Mouse (Mus musculus): ENCODE data around the gene Oprm1.

The Oprm1 gene

DNA sequence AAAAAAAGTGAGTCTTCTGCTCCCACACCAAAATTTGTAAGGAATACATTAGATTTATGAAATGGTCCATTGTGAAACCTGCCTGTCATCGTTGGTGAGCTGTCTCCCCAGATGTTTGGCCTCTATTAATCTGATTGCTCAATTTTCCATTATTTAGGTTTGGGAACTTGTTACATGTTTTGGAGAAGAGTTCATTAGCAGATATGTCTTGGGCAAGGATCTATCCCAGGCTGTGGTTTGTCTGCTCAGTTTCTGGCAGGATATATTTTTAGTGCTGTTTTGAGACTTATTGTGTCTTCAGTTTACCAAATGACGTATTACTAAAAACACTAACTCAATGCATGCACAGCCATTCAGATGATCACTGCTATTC lies 289.6 kb downstream of the Oprm1 start:
- no peak for DNase-seq

DNA sequence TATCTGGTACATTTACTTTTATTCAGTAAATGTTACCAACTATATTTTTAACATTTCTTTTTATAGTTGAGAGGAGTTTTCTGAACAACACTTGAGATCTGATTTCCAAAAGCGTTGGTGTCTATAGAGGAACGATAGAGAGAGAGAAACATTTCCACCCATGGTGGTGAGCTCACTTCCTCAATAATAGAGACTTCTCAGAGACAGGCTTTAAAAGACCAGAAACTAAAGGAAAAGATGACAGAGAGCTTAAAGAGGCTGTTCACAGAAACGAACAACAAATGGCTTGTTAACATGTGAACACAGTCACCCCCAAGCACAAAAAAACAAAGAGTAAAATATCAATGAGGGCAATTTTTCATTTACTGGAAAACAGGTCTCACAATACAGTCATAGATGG lies 291.6 kb downstream of the Oprm1 start:
- no peak for DNase-seq

DNA sequence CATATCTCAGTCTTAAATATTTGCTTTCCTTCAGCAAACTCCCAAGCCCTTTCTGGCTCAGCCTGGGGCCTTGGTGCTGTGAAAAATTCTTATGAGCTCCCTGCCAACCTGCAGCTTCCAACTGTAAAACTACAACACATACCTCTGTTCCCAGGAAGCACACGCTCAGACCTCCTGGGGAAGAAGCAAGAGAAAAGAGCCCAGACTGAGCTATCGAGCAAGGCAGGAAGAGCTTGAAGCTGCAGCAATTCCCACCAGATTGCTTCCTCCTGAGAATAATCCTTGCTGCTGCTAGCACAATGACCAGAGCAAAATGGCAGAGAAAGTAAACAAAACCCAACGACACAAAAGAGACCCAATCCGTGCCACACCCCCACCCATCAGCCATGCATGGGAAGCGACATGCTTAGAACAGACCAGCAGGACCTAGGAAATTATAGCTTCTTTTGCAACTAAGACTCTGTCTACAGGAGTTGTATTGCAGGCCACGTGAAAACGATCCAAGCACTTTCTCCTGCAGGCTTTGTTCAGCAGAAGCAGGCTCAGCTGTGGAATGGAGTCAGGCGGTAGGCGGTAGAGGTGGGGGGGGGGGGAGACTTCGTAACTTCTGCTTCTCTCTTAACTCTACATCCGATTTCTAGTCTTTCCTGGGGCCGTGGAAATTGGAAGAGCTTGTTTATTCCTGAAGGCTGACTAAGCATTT lies 294.2 kb downstream of the Oprm1 start, which contains the start of gene Ipcef1:
Gene Ipcef1, minus strand, starts transcription at position 164 of the 703 bp plus-strand sequence.
- no peak for DNase-seq

DNA sequence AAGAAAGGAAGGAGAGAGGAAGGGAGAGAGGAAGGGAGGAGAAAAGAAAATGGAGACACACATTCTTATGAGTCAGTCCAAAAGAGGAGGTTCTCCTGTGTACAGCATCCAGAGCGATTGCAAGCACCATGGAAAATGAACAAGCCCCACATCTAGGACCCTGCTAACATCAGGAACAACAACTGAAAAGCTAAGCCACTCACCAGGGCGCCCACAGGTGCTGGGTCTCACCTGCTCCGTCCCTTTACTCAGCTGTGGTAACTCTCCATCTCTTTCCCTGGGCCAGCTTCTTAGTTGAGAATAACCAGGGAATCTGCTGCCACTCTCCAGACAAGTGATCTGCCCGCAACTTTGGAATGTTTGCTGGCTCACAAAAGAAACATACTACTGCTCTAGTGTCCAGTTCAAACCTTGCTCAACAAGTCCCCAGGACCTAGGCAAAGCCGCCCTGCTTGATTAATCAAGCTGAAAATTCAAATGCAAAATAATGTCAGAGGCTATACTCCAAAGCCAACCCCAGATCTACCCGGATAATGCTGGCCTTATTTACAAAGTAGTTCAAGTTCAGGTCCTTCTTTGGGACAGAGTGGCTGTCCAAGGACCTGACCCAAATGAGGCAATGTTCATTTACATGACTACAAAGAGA lies 296.4 kb downstream of the Oprm1 start:
- no peak for DNase-seq

DNA sequence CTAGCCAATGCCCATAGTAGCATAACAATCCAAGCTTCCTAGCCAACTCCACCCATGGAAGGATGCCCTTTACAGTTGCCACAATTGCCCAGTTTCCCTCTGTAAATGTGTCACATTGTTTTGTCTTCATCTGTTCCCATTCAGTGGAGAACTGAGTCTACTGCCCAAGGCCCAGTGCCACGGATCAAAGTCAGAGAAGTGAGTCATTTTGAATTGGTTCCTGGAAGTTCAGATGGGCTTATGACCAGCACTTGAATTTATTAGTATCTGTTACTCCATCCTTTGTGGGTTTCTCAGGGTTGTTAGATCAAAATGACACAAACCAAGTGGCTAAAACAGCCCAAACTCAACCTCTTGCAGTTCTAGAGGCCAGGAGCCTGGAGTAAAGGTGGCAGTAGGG lies 299.2 kb downstream of the Oprm1 start:
- DNase-seq = no peak

DNA sequence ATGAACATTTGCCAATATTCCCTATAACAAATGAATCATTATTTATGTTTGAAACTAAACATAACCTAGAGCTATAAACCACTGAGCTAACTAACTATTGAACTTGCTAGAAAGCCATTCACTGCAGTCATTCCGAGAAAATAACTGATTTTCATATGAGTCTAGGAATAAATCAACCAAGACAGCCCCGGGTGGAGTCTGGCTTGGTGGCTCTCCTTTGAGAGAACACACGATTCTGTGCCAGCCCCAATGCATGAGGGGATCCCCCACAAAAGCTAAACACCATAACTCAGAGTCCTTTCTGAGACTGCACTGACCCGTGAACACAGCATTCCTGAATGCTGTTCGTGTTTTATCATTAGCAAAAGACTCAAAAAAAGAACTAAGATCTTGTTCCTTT lies 302.0 kb downstream of the Oprm1 start:
- no peak for DNase-seq

DNA sequence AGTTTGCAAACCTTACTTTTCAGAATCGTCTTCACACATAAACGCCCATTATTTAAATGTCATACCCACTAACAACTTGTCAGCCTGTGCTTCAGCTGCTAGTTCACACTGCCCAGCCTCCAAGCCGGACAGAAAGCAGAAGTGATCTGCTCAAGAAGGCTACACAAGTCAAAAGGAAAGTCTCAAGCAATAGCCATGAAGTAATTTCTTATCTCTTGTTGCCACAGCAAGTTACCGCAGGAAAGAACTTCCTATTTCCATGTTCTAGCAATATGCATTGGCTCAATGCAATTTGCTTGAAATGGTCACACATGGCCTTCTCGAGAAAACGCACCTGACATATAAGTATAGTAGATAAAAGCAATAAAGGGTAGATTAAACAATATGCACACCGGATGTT lies 304.7 kb downstream of the Oprm1 start:
- DNase-seq = peak; percentile 37 to 41

DNA sequence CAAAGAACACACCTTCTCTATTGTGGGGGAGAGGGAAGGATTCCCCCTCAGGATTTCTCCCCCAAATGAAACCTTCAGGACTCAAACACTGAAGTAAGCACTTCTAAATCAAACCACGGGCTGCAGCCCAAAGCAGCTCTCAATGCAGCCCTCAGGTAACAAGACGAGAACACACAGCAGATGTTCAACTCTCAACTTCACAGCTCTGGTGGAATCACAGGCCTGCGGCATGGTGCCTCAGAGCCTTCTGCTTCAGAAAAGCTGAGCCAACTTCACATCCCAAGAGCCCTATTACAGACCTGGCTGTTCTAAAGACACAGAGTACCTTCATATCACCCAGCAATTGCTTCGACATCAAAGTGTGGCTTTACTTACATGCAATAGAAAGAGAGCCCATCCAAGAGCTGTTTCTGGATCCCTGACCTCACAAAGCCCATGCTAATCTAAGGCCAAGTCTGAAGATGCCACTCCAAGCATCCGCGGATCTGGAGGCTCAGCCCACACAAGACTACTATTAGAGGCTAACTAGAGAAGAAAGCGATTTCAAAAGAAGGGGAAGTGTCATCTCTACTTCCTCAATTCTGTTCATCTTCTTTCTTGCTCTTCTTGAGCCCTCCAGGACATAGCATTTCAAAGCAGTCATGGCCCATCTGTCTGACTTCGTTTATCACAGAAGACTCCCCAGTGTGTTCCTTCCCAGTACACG lies 305.6 kb downstream of the Oprm1 start:
- peak; percentile 40 to 44 for DNase-seq

DNA sequence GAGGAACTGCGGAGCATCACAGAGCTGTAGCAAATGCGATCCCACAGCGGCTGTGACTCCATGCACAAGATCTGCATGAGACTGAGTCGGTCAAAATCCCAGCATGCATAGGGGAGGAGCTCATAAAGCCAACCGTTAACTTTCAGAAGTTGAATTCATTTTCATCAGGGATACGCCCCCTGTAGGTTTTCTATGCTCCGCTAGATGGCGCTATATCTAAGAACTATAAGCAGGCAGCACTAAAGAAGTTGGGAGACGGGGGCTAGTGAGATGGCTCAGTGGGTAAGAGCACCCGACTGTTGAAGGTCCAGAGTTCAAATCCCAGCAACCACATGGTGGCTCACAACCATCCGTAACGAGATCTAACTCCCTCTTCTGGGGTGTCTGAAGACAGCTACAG lies 310.3 kb downstream of the Oprm1 start:
- DNase-seq = peak; percentile 41 to 49

DNA sequence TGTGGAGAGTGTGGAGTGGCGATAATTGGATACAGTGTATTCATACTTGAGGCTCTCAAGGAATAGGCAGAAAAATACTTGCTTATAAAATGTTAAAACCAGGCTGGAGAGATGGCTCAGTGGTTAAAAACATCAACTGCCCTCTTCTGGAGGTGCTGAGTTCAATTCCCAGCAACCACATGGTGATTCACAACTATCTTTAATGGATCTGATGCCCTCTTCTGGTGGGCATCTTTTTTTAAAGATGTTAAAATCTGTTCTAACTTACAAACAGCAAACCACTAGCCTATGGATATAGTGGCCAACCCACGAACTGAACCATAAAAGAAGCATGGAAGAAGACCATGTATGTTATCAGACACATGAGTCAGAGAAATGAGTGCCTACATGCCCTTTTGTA lies 310.8 kb downstream of the Oprm1 start:
- DNase-seq = no peak

DNA sequence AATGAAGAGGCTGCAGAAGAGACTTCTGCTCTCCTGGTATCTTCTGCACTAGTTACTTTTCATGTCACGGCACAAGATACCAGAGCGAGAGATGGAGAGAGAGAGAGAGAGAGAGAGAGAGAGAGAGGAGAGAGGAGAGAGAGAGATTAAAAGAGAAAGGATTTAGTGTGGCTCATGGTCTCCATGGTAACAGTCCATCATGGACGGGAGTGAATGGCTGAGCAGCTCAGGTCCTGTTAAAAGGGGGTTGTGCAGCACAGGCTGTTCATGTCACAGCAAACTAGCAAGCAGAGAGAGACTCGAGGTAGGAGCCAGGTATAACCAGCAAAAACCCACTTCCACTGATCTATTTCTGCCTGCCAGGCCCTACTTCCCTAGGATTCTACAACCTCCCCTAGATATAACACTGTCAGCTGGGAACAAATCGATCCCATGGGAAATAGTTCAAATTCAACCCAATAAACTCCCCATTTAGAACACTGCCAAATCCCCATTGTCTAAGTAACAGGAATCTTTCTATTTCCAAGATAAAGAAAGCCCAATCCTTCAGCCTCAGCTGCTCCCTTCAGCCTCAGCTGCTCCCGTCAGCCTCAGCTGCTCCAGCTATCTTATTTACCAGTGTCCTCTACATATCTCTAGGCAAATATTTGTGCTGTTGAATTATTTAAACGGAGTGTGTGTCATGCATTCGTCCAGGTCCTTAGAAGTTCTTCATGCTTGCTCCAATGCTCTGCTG lies 312.0 kb downstream of the Oprm1 start:
- no peak for DNase-seq

DNA sequence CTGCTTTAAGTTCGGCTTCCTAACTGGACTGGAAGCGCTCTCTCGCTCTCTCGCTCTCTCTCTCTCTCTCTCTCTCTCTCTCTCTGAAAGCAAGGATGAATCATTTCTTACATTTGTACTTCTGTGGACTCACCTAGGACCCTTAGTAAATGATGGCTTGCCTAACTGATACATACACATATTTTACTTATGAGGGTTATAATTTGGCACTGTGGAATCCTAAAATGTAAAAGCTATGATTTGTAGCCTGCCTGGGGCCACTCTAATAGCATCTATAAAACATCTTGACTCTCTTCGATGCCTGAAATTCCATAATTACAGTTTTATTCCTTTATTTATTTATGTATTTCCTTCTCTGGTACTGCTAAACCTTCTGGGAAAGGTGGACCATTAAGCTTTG lies 312.6 kb downstream of the Oprm1 start:
- no peak for DNase-seq

DNA sequence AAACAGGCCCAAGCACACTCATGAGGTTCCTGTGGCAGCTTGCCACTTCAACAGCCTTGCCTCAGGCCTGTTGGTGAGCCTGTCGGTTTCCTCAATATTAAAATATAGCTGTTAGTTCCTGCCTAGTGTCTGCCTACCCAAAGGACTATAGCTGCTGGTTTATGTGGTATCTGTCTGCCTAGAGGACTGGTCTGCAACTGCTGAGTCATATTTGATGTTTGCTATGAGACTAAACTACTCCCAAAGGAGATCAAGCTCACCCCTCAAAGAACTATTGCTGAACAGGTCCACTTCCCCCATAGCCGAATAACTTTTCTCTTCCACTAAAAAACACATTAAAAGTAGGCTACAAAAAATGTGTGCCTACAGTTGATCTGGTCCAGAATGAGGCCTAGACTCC lies 315.9 kb downstream of the Oprm1 start:
- no peak for DNase-seq

DNA sequence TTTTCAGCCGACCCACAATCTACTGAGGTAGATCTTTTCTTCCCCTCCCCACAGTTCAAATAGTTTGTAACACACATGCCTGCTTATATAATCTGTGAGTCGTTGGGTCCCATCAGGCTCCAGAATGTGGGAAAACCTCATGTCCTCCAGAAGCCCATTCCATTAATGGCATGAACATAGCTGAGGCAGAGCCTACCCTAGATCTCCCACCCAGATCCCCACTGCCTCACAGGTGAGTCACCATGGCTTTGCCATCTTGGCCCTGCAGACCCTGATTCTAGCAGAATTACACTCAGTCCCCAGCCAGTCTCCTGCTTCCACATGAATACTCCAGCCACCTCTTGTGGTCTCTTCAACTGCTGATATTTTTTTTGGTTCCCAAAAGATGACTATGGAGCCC lies 317.4 kb downstream of the Oprm1 start:
- no peak for DNase-seq

DNA sequence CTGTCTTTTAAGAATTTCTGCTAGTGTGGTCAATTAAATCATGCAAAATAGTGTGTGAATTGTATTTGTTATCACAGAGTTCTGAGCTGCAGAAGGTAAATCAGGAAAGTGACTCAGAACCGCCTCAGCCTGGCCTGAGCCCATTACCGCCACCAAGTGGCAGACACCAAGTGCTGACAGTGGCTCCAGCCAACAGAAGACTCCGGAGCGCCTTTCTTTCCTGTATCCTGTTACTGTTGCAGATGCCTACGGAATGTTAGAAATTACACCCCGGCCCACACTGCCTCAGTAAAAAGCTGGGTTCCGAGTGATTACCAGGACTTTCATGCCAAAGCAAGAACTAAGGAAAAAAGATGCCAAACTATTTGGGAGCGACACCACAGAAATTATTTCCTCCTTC lies 317.9 kb downstream of the Oprm1 start:
- peak; percentile 61 to 65 for DNase-seq

DNA sequence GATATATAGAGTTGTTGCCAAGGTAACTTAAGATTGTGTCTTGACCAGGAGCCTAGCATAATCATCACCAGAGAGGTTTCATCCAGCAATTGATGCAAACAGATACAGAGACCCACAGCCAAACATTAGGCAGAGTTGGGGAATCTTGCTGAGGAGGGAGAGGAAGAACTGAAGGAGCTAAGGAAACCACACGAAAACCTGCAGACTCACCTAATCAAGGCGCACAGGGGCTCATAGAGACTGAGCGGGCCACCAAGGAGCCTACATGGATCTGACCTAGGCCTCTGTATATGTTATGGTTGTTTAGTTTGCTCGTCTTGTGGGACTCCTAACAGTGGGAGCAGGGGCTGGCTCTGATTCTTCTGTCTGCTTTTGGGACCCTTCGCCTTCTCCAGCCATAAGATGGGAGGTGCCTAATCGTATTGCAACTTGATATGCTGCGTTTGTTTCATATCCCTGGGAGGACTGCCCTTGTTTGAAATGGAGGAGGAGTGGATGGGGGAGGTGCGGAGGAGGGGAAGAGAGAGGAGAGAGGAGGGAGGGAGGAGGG lies 318.4 kb downstream of the Oprm1 start:
- DNase-seq = no peak

DNA sequence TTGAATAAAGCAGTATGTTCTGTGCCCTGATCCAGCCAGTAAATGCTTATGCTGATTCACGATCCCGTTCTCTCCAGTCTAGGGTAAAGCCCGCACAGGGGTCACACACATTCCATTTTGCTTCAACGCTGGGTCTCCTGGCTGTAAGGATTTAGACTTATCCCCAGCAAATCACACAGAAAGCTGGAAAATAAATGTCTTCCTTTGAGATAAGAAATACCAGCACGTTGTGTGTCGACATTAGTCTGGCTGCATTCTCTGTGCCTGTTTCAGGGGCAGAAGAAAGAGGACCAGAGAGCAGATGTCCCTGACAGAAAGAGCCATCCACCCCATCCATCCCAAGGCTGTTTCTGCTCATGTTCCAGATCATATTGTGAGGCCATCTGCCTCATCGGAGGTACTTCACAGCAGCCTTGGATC lies 319.1 kb downstream of the Oprm1 start:
- no peak for DNase-seq

DNA sequence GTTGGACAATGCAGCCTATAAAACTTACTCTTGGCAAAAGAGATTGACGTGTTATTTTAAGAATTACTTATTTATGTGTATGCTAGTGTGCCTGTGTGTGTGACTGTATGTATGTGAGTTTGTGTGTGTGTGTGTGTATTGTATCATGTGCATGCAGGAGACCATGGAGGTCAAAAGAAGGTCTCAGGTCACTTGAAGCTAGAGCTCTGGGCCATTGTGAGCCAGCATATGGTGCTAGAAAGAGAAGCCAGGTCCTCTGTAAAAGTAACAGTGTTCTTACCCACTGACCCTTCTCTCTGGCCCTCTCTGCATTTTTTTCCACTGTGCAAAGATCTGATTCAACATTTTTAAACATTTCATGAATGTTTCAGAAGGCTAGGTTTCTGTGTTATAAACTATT lies 319.7 kb downstream of the Oprm1 start:
- DNase-seq = no peak
